Mouse (Mus musculus) megakaryocyte progenitor cell, adult 5-6 weeks (primary cell): ENCODE measurements around the gene Dlx5. TPM values are rescaled to one million over a fixed set of nuclear protein-coding genes. Genes with fewer than 3 reads are reported as not detected.
A peak's percentile ranks its signal among the peaks of the same experiment; 100 is the strongest.

ENCODE experiments used
- ATAC-seq: replicated peaks from 2 replicates; pipeline ENCODE4 v1.8.0; 2016; ENCODE audit warnings: mild to moderate bottlenecking, moderate TSS enrichment, inconsistent platforms; ENCODE audit not compliant: poor library complexity
- total RNA-seq, 2 experiments: library from RNA; stranded (forward) in 1 of 2; stranded (reverse) in 1 of 2; fragments of 157-497, 149-512 nt in 1 of 2; fragments of 200-1000 nt in 1 of 2; gene quantifications; 2 replicates each; pipeline versions ENCODE4 v1.2.3 to v1.2.4; 2015 to 2017

Dlx5 gene
- total RNA-seq, 2 experiments from 2014 or later, result not detected

DNA sequence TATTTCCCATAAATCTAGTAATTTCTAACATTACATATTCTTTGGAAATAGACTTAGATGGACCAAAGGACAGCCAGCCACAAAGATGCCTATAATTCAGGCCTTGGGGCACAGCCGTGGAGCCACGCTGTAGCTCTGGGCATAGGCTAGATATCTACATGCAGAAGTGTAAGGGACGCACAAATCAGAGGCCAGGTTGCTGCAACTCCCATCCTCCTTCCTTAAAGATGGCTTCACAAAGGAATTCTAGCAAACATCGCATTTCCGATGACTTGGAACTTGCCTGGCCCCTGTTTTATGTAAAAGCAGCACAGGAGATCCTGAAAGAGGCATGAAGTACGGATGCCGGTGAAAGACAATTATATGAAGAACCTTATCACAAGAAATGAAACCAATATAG is 5.2 kb downstream of the Dlx5 start:
- ATAC-seq, result no peak

- ATAC-seq, result no peak
Measured at GRCm38 (mm10) chr6:6876231-6876630, 5.7 kb downstream of the Dlx5 start.

- no peak for ATAC-seq
Measured at GRCm38 (mm10) chr6:6875676-6876075, 6.2 kb downstream of the Dlx5 start.

DNA sequence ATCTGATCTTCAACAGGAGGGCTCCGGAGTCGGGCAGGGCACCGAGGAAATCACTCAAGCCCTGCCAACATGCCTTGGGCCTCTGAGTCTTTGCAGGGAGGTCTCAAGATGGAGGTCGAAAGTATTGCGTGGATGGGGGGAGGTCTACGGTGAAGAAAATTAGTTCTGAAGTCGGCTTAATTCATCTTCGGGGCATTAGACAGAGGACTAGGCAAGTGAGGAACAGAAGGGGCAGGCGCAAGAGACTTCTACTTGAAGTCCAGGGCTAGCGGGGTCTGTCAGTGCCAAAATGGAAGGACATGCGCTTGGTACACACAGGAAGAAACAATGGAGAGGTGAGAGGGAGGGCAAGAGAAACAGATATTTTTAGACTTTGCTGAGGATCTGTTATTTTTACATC is 6.7 kb downstream of the Dlx5 start:
- ATAC-seq, result no peak

DNA sequence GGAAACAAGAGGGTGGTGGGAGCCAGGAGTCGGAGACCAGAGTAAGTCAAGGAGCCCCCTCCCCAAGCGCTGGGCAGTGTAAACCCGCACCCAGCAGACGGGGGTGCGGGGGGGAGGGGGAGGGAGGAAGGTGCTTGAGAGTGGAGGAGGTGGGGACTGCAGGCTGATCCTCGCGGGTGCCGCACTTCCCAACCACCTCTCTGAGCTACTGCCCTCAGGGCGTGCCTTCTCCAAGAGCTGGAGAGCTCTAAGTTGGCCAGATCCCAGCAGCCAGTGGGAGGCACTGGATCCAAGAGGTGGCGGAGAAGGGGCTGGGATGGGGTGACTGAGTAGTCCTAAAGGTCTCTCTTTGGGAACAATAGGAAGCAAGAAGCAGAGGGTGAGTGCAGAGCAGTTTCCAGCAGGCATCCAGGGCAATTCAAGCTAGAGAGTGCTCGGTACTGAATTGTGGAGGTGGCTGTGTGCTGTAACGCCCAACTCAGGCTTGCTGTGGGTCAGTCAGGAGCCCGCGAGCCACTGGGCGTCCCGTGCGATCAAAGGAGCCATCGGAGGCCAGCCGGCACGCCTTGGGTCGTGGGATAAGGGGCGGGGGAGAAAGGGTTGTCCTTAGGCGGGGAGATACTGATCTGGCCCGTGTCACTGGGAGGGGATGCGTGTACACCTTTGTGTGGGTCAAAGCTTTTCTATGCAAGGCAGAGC is 7.7 kb downstream of the Dlx5 start:
- no peak; the same call in 1 of the 2 replicates for ATAC-seq

- ATAC-seq, result no peak
Measured at GRCm38 (mm10) chr6:6873476-6874072, 8.3 kb downstream of the Dlx5 start.

DNA sequence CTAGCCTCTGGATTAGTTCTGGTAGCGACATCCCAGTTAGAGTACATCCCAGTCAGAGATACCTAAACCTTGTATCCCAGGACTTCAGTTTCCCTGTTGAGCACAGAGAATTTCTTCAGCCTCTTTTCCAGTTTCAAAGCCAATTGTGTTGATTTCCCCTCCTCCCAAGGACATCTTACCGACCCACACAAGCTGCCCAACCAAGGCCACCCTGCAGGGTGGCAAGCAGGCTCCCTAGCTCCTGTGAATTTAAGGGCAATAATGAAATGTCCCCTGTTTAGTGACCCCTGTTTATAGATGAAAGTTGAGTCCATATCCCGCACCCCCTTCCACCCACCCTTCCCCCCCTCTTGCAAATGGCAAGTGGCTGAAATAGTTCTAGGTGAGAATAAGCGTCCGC is 9.0 kb downstream of the Dlx5 start:
- ATAC-seq, result no peak

DNA sequence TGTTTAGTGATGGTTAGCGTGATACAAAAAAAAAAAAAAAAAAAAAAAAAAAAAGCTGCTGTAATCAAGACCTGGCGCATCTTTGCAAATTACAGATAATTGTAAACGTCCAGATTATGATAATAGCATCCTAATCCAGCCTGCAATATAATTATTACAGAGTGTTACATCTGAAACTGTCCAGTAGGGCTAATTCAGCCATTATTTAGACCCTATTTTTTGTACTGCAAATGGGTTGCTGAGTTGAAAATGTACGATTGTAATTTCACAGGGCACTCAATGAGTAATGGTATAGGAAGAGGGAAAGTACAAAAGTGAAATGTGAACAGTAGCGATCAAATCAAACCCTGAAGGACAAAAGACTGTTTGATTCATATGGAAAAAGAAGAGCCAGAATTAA is 10.2 kb downstream of the Dlx5 start:
- ATAC-seq, result no peak

- ATAC-seq, result no peak
Measured at GRCm38 (mm10) chr6:6870876-6871420, 10.9 kb downstream of the Dlx5 start.

DNA sequence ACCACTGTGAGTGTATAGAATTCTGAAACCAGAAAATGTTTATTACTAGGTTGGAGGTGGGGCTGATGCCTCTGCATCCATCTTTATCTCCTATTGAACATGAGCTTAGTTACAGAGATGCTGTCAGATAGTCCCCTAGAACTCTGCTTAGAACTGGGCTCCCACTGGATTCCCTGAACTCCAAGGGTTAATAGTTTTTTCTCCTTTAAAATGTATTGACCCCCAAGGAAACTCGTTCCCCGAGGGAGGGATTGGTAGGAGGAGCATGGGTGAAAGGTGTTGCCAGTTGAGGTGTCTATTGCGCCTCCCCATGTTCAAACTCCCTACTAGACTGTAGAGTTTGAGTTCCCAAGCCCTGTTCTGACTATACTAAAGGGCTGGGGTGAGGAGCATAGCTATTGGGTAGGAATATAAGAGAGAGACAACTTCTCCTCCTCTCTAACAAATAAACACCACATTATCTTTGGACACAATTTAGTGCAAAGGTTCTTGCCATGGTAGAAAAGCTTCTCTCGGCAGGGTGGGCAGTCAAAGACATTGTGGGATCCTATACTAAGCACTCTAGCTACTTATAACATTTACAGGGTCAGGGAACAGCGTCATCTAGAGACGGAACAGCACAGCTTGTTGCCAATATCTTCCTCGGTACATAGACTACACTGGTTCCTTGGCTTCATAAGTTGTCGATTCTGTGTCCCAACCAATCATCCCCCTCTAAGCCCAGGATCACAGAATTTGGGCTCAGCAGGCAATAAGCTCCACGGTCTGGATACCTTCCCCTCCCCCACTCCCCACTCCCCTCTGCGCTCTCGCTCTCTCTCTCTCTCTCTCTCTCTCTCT is 11.7 kb downstream of the Dlx5 start:
- no peak for ATAC-seq

DNA sequence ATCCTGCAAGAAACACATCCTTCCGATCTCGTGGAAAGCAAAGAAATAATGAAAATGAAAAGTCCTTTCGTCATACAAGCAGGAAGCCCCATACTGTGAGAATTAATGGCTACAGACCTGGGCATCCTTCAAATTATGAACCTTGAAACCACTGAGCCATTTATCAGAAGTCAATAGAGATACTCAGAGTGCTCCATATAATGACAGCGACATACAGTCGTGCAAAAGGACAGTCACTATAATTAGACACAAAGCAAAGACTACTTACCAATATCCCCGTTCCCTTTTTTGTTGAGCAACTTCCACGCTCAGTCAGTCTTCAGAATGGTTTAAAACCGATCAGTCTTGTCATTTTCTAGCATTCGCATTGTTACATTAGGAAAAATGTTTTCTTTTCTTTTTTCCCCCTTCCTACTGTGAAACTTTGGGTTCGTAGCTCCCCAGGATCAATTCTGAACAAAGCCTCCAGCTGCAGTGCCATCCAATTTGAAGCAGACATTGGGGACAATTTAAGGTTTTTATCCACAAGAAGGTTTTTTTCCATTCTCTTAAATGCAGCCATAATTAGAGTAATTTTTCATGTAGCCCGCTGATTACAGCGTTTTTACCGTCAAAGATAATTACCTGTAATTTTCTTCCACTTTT is 12.7 kb downstream of the Dlx5 start:
- ATAC-seq, result no peak

- no peak for ATAC-seq
Measured at GRCm38 (mm10) chr6:6867031-6867430, 14.9 kb downstream of the Dlx5 start.

- no peak for ATAC-seq
Measured at GRCm38 (mm10) chr6:6864441-6865440, 17.1 kb downstream of the Dlx5 start.

- ATAC-seq, result no peak
Measured at GRCm38 (mm10) chr6:6863955-6864354, 17.9 kb downstream of the Dlx5 start.

DNA sequence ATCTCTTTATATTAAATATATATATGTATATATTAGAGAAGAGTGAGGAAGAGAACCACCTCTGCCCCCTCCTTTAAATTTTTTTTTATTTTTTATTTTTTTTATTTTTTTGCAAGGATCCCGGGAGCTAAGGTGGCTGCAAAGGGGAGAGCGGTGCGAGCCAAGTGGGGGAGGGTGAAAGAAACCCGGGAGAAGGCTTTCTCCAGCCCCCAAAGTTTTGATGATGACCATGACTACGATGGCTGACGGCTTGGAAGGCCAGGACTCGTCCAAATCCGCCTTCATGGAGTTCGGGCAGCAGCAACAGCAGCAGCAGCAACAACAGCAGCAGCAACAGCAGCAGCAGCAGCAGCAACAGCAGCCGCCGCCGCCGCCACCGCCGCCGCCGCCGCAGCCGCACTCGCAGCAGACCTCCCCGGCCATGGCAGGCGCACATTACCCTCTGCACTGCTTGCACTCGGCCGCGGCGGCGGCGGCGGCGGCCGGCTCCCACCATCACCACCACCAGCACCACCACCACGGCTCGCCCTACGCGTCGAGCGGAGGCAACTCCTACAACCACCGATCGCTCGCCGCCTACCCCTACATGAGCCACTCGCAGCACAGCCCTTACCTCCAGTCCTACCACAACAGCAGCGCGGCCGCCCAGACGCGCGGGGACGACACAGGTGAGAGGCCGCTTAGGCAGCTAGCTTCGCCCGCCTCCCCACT is 18.6 kb downstream of the Dlx5 start, which contains the start of gene Dlx6:
Gene Dlx6, plus strand, starts transcription at position 175 of the 711 bp plus-strand sequence.
- peak; percentile 47 for ATAC-seq

GRCm38 (mm10) chr6:6862611-6863010 is 19.3 kb downstream of the Dlx5 start:
- peak; percentile 10; the same call in 1 of the 2 replicates for ATAC-seq

DNA sequence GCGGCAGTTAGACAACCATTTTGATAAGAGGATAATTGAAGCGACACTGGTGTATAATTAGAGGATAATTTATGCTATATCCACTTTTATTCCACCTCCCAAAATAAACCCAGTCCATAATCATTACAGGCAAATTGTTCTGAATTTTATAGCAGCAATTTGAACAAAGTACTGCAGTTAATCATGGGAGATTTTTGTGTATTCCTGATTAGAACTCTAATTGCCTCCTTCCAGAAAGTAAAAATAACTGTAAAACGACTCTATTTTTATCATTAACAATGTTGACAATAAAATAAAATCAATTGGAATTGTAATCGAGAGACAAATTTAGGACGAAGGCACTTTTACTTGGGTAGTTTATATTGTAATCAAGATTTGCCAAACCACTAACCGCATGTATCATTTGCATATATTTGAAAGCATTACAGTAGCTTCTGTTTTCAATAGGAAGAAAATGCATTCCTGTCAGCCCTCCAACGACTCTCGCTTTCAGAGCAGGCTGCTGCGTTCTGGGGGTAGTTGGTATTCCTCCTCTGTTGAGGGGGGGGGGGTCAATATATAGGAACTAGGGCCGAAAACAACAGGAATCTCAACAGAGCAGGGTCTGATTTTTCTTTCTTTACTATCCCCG is 20.0 kb downstream of the Dlx5 start:
- ATAC-seq, result no peak

DNA sequence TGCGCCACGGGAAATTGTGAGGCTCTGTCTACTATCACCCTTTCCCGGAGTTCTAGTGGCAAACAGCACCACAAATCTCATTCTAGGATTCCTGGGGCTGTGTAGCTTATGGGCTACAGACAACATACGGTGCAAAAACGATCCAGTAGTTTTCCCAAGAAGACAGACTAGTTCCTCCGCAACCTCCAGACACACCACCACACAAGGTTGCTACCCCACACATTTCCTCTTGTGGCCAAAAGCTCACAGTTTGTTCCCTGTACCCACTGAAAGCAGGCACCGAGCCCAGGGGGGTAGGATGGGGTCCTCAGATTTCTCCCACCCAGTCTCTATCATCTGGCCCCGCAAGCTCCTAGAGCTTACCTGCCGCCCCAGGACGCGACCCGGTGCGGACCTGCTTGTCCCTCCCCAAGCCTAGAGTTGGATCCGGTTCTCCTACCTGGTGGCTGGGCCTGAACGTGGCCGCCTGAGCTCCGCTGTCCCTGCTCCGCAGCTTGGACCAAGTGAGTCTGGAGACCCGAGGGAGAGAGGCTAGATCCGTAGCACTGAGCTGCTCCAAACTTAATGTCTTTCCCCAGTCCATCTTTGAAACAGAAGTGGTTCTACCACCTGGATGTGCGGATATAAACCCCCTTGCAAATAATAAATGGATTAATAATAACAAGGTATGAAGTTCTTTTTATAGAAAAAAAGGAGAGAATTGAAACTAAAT is 20.6 kb downstream of the Dlx5 start:
- ATAC-seq, result no peak
